Mouse (Mus musculus): ENCODE data around the gene Gsto2.

- no peak for TF ChIP-seq CTCF (IDR thresholded peaks at IDR 0.05; ENCODE audit: borderline replicate concordance, control insufficient read depth, extremely low read depth, insufficient read depth, low read length, poor library complexity)
- TF ChIP-seq POLR2A (IDR thresholded peaks at IDR 0.05; ENCODE audit: control insufficient read depth, extremely low read depth, insufficient read depth, low read length, poor library complexity): no peak
These were observed 52.1 kb downstream of the Gsto2 start for GRCm38 (mm10) chr19:47917396-47917795.

Measured in thymus, adult 2 months (tissue).